ENCODE assay signal across 25 mouse cellular contexts in the genomic region with DNA sequence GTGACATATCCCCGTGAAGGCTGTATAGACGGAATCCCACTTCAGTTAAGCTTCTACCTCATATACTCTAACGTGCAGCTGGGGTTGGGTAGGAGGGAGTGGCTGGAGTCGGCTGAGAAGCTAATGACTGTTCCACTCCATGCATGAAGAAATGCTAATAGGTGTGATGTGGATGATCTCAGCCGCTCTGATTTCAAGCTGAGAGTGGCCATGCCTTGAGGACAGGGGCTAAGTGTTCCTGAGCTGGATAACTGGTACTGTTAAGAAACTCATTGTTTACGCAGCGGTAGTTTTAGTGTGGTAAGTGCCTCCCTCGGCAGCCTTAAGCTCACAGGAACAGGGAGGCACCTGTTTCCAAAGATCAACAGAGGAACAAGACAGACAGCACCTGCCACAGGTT. TPM values are rescaled to one million over a fixed set of nuclear protein-coding genes. Genes with fewer than 3 reads are reported as not detected.
"Had no signal": no experiment of that assay in that cellular context is flagged by ENCODE, and none has a peak within 500 bp of the region (broad histone marks: within the 10 kb centered on the region; RNA-seq: fewer than 3 reads in every experiment).

No protein-coding gene starts in this region.

- H3K4me1 ChIP-seq: limb, embryonic 15.5 days; liver, embryonic 12.5 days; megakaryocyte, embryonic 14.5 days; midbrain, embryonic 15.5 days; neural tube, embryonic 13.5 days had no signal

- H3K27ac ChIP-seq: kidney, postnatal 0 days; limb, embryonic 15.5 days; liver, embryonic 12.5 days; macrophage; midbrain, embryonic 15.5 days; neural tube, embryonic 13.5 days had no signal

- H3K4me3 ChIP-seq: limb, embryonic 15.5 days; liver, embryonic 12.5 days; megakaryocyte, embryonic 14.5 days; midbrain, embryonic 15.5 days; neural tube, embryonic 13.5 days had no signal

- ATAC-seq: intestine, postnatal 0 days; liver, embryonic 12.5 days; midbrain, embryonic 15.5 days had no signal

- H3K9ac ChIP-seq: limb, embryonic 15.5 days; liver, embryonic 12.5 days; midbrain, embryonic 15.5 days; neural tube, embryonic 13.5 days had no signal

- H3K27me3 ChIP-seq: limb, embryonic 15.5 days; liver, embryonic 12.5 days; megakaryocyte, embryonic 14.5 days; midbrain, embryonic 15.5 days; neural tube, embryonic 13.5 days had no signal

- H3K36me3 ChIP-seq: limb, embryonic 15.5 days; liver, embryonic 12.5 days; midbrain, embryonic 15.5 days; neural tube, embryonic 13.5 days had no signal

- H3K9me3 ChIP-seq: limb, embryonic 15.5 days; liver, embryonic 12.5 days; midbrain, embryonic 15.5 days; neural tube, embryonic 13.5 days had no signal

- H3K4me2 ChIP-seq: limb, embryonic 15.5 days; liver, embryonic 12.5 days; midbrain, embryonic 11.5 days; midbrain, embryonic 15.5 days; neural tube, embryonic 13.5 days had no signal

- DNase-seq: kidney, adult 8-10 months; kidney, postnatal 36 days; layer of hippocampus, adult 9-11 months; layer of hippocampus, postnatal 36 days; retina, postnatal 1 day; right cerebral cortex, postnatal 14 days; thymus, adult 18-20 months; thymus, postnatal 14 days had no signal

RNA-seq across cellular contexts. Expression of a gene that starts 18.8 kb away (rescaled TPM):
- total RNA-seq: layer of hippocampus, adult 18-20 months; layer of hippocampus, postnatal 36 days; left cerebral cortex, adult 8-10 months; monocyte, adult 5-6 weeks had no signal
- polyA plus RNA-seq: kidney, postnatal 0 days; limb, embryonic 11.5 days; liver, embryonic 12.5 days; liver, embryonic 16.5 days; macrophage; midbrain, embryonic 11.5 days; midbrain, embryonic 15.5 days; neural tube, embryonic 13.5 days; stomach, embryonic 14.5 days had no signal

RNA-seq across cellular contexts. Expression of a gene that starts 26.0 kb away (rescaled TPM):
- total RNA-seq: layer of hippocampus, postnatal 36 days; left cerebral cortex, adult 8-10 months; left cerebral cortex, postnatal 25 days; monocyte, adult 5-6 weeks had no signal
- polyA plus RNA-seq: intestine, postnatal 0 days; kidney, postnatal 0 days; limb, embryonic 11.5 days; limb, embryonic 15.5 days; liver, embryonic 12.5 days; liver, embryonic 16.5 days; macrophage; midbrain, embryonic 11.5 days; midbrain, embryonic 15.5 days; neural tube, embryonic 13.5 days; small intestine, adult 2 months; stomach, embryonic 14.5 days had no signal

RNA-seq across cellular contexts. Expression of a gene that starts 30.3 kb away (rescaled TPM):
- total RNA-seq: layer of hippocampus, adult 18-20 months; layer of hippocampus, postnatal 36 days; left cerebral cortex, adult 8-10 months; left cerebral cortex, postnatal 25 days; monocyte, adult 5-6 weeks had no signal
- polyA plus RNA-seq: intestine, postnatal 0 days; kidney, postnatal 0 days; limb, embryonic 11.5 days; limb, embryonic 15.5 days; liver, embryonic 12.5 days; liver, embryonic 16.5 days; macrophage; midbrain, embryonic 11.5 days; midbrain, embryonic 15.5 days; neural tube, embryonic 13.5 days; small intestine, adult 2 months; stomach, embryonic 14.5 days had no signal
